Mouse (Mus musculus) intestine, embryonic 15.5 days (tissue): ENCODE results near the gene Zfyve27. TPM values are rescaled to one million over a fixed set of nuclear protein-coding genes. Genes with fewer than 3 reads are reported as not detected.

Experiments used
- ATAC-seq: fragments of 200-750 bp; cut with Nextera tagmentation; 2 replicates; pipeline ENCODE4 v1.8.0; 2017; ENCODE audit warnings: moderate TSS enrichment, moderate library complexity
- H3K27ac ChIP-seq: fragments of 300-500 bp; sonication (generic); 2 replicates; pipeline ENCODE4 v1.5.1; 2015; ENCODE audit warnings: mild to moderate bottlenecking, inconsistent platforms
- H3K27me3 ChIP-seq: fragments of 300-500 bp; sonication (generic); replicated peaks from 2 replicates; pipeline ENCODE4 v1.6.1; 2015; ENCODE audit warnings: inconsistent platforms
- H3K36me3 ChIP-seq: fragments of 300-500 bp; sonication (generic); 2 replicates; pipeline ENCODE4 v1.6.1; 2015; ENCODE audit warnings: inconsistent platforms
- H3K4me1 ChIP-seq: fragments of 300-500 bp; sonication (generic); replicated peaks from 2 replicates; pipeline ENCODE4 v1.6.1; 2015; ENCODE audit warnings: inconsistent platforms
- H3K4me2 ChIP-seq: fragments of 300-500 bp; sonication (generic); replicated peaks from 2 replicates; pipeline ENCODE4 v1.6.1; 2015; ENCODE audit warnings: mild to moderate bottlenecking, inconsistent platforms
- H3K4me3 ChIP-seq: fragments of 300-500 bp; sonication (generic); replicated peaks from 2 replicates; pipeline ENCODE4 v1.5.1; 2015; ENCODE audit warnings: inconsistent platforms
- H3K9ac ChIP-seq: fragments of 300-500 bp; sonication (generic); 2 replicates; pipeline ENCODE4 v1.6.1; 2015; ENCODE audit warnings: inconsistent platforms
- H3K9me3 ChIP-seq: fragments of 300-500 bp; sonication (generic); 2 replicates; pipeline ENCODE4 v1.6.1; 2016; ENCODE audit warnings: inconsistent platforms
- WGBS: fragments of 180-500 bp; shearing (Covaris S2); methylation state at CpG from one replicate; pipeline ENCODE4 v1.1.7; 2015; 5-methylcytosine and 5-hydroxymethylcytosine counted together
- polyA plus RNA-seq: library from polyadenylated mRNA; unstranded; fragments of >200 nt; fragmentation: Nextera tagmentation; extraction: Ambion mirVana; gene quantifications from 2 replicates; pipeline ENCODE4 v1.2.1, GENCODE M21; 2015

The Zfyve27 gene
- polyA plus RNA-seq, 1 experiment from 2014 or later = 20.6 TPM

DNA sequence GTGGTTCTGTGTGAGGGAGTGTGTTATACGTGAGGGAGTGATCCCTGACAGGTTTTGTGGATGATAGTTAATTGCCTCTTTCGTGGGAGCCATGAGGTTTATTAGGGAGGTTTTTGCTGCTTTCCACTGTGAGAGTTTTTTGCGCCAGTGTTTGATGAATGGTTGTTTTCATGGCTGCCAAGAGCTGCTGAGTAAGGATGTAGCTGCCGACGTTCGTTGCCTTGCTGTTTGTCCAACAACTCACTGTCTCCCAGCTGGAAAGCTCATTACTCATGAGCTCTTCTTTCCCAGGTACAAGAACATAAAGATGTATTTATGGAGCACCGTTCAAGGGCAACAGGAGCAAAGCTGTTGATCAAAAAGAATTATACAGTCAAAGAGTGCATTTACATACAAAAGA is 437 bp downstream of the Zfyve27 start:
- H3K4me1 ChIP-seq = peaks cover 7% of the 10 kb centered on the region; the same call in 1 of the 2 replicates
- H3K36me3 ChIP-seq = no peaks in the 10 kb centered on the region
- peaks cover 5% of the 10 kb centered on the region; the same call in 1 of the 2 replicates for H3K27me3 ChIP-seq
- no peak overlapping the region for H3K4me3 ChIP-seq
- no peak for ATAC-seq
- 30% methylated on average over 7 of the region's 7 CpGs for WGBS
- H3K9me3 ChIP-seq = no peaks in the 10 kb centered on the region
- H3K9ac ChIP-seq = no peak overlapping the region
- no peak overlapping the region for H3K4me2 ChIP-seq
- H3K27ac ChIP-seq = no peak overlapping the region

DNA sequence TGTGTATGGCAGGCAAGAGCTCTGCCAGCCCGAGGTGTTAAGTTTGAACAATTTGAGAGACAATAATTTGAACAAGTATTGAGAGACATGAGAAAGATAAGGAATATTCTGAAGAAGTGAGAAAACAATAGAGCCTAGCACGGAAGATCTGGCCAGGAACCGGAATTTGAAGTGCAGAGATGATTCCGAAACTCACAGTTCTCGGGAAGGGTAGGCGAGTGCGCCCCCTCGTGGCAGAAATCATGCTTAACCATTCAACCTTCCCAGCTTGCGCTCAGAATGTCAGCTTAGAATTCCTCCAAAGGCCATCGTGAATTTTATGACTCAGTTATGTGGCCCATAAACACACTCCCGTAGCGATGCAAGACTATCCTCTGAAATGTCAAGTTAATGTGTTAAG is 2.4 kb downstream of the Zfyve27 start:
- no peaks in the 10 kb centered on the region for H3K9me3 ChIP-seq
- peak overlapping the region; percentile 41 for H3K4me2 ChIP-seq
- no peak overlapping the region for H3K9ac ChIP-seq
- no peaks in the 10 kb centered on the region for H3K36me3 ChIP-seq
- H3K4me3 ChIP-seq = peak overlapping the region; percentile 5
- 0 out of 2 replicates have a peak, but pooled peaks have one; percentile 7 for ATAC-seq
- no peak overlapping the region for H3K27ac ChIP-seq
- peaks cover 5% of the 10 kb centered on the region; the same call in 1 of the 2 replicates for H3K27me3 ChIP-seq
- peaks cover 13% of the 10 kb centered on the region for H3K4me1 ChIP-seq
- 3% methylated on average over 12 of the region's 12 CpGs for WGBS

DNA sequence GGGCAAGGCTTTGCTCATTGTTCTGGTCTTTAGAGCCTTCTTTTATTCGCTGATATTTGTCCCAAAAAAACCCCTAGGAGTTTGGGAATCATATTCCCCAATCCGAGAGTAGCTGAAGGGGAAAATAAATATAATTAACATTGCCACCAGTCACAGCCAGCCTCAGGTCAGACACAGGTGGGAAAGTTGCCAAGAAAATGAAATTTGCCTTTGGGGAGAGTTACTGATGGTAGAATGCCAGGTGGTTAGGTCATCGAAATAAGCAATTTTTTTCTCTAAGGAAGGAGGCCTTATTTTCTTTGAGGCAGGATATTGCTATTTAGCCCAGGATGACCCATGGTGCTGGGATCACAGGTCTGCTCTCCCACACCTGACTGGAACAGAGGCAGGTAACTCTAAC is 3.0 kb downstream of the Zfyve27 start:
- no peaks in the 10 kb centered on the region for H3K9me3 ChIP-seq
- no peaks in the 10 kb centered on the region for H3K36me3 ChIP-seq
- ATAC-seq = no peak
- WGBS = 49% methylated on average over 3 of the region's 3 CpGs
- H3K4me1 ChIP-seq = peaks cover 20% of the 10 kb centered on the region
- no peak overlapping the region for H3K4me2 ChIP-seq
- peaks cover 5% of the 10 kb centered on the region; the same call in 1 of the 2 replicates for H3K27me3 ChIP-seq
- no peak overlapping the region for H3K4me3 ChIP-seq
- H3K9ac ChIP-seq = no peak overlapping the region
- H3K27ac ChIP-seq = no peak overlapping the region

DNA sequence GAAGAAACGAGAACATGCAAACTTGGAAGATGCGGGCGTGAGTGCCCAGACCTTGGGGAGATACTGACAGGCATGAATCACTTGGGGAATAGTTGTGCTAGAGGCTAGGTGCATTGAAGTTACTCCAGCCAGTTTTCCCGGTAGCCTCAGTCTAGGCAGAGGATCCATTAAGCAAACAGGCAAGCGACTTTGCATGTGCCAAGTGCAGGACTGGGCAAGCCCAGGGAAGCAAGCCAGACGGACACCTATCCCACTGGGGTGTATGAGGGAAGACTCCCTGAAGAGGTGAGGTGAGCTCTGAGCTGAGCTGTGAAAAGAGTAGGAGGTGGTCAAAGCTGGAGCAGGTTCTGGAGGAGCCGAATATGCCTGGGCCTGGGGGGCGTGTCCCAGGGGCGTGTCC is 3.7 kb downstream of the Zfyve27 start:
- peaks cover 22% of the 10 kb centered on the region for H3K4me1 ChIP-seq
- 62% methylated on average over 9 of the region's 9 CpGs for whole genome bisulfite sequencing
- peaks cover 5% of the 10 kb centered on the region; the same call in 1 of the 2 replicates for H3K27me3 ChIP-seq

DNA sequence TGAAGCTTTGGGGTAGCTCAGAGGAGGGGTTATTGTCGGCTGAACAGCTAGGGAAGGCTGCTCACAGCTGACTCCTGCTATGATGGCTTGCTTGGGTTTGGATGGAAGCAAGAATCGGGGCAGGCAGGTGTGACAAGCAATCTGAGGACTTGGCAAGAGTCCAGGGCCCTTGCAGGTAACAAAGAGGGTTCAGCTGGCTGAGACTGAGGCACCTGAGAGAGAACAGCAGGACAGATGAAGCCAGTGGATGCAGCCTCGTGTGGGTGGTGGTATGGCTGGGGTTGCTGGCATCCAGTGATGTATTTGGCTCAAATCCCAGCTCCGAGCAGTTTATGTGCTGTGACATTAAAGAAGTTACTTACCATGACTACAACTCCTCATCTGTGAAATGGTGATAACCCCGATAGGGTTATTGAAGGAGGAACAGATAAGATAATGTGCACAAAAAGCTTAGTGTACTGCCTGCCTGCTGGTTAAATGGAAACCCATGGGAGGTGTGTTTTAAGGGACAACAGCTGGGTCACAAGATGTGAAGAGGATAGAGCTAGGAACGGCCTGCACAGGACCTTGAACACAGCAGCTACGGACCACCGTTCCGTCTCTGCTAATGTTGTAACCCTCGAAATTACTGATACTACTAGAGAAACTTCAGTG is 5.7 kb downstream of the Zfyve27 start:
- Histone ChIP-seq H3K4me1 (peaks cover 22% of the 10 kb centered on the region), H3K27me3 (peaks cover 5% of the 10 kb centered on the region; the same call in 1 of the 2 replicates), H3K36me3 (no peaks in the 10 kb centered on the region), H3K27ac (no peak overlapping the region), H3K9ac (peak overlapping the region; percentile 83; the same call in 1 of the 2 replicates), H3K4me3 (no peak overlapping the region), H3K9me3 (no peaks in the 10 kb centered on the region), H3K4me2 (peak overlapping the region; percentile 89)
- no peak for ATAC-seq
- 46% methylated on average over 10 of the region's 10 CpGs for WGBS

More for the DNA sequence above, 3.7 kb downstream of the Zfyve27 start:
- Histone ChIP-seq H3K9me3 (no peaks in the 10 kb centered on the region), H3K4me2 (no peak overlapping the region), H3K4me3 (no peak overlapping the region), H3K36me3 (no peaks in the 10 kb centered on the region), H3K27ac (no peak overlapping the region), H3K9ac (no peak overlapping the region)
- no peak for ATAC-seq

DNA sequence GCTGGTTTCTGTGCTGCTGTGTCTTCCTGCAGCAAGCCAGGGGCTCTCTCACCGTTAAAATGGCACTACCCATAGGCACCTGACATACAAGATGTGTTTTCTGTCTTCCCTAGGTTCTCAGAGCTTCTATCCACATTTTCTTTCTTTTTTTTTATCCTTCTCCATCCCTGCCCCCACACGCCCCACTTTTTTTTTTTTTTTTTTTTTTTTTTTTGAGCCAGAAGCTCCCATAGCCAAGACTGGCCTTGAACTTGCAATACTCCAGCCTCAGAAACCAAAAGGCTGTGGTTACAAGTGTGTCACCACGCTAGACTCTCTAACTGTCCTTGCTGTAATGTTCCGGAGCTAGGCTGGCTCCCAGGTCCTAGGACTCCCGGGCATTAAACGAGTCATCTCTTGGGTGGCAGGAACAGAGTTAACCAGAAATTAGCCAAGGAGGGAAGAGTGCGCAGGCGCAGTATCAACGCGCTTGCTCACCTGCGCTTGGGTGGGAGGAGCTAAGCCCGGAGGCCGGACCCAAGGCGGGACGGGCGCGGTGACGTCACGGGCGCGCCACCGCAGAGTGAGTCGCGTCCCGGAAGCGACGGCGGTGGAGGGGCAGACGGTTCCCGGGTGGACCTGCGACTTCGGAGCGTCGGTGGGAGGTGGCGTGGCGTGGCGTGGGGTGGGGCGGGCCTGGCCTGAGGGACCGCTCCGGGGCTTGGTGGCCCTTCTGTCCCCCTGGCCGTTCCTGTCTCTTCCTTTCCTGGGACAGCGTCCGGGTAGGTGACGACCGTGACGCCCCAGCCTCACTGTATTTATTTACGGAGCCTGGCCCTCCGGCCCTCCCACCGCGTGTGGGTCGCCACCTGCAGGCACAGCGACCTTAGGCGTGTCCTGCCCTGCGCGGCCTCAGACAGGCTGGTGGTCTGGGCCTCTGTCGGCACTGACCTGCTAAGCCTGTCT is 6.5 kb downstream of the Zfyve27 start:
- ATAC-seq = peak; percentile 92

DNA sequence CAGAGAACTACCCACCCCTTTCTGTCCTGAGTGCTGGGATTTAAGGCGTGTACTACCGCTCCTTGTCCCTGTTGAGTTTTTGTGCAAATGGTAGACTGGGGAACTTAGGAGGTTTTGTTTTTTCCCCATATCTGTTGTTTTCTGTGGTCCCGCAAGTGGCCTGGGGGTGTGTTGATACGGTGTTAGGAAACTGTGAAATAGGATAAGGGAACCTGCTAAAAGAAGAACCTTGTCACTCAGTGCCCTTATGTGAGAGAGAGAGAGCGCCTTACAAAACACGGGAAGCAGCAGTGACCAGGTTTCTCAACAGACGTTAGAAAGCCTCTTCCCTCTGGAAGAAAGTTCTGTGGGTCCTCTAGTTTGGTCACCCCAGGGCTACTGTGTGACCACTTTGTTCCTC is 13.1 kb downstream of the Zfyve27 start:
- 85% methylated on average over 7 of the region's 7 CpGs for WGBS

More for the DNA sequence above, 6.5 kb downstream of the Zfyve27 start:
- H3K4me3 ChIP-seq = peak overlapping the region; percentile 82
- no peaks in the 10 kb centered on the region for H3K36me3 ChIP-seq
- H3K9me3 ChIP-seq = no peaks in the 10 kb centered on the region
- H3K4me1 ChIP-seq = peaks cover 22% of the 10 kb centered on the region
- peak overlapping the region; percentile 83 for H3K9ac ChIP-seq
- peak overlapping the region; percentile 89 for H3K4me2 ChIP-seq
- H3K27me3 ChIP-seq = peaks cover 5% of the 10 kb centered on the region; the same call in 1 of the 2 replicates
- peak overlapping the region; percentile 57 for H3K27ac ChIP-seq
- 2% methylated on average over 55 of the region's 56 CpGs for WGBS

DNA sequence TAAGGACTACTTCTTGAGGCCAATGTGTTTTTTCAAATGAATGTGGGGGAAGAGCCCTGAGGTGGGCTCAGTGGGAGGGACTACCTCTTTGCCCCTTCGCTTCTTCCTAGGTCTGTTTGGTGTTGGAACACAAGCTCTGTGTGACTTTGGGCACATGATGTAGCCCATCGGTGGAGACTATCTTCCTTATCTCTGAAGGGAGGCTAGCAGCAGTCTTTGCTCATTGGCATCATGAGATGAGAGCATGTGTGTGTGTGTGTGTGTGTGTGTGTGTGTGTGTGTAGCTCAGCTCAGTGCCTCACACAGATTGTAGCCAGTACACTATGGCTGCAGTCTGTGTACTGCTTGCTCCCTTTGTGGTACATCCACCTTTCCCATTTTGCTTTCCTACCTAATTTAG is 13.7 kb downstream of the Zfyve27 start:
- Histone ChIP-seq H3K4me1 (no peaks in the 10 kb centered on the region), H3K9me3 (no peaks in the 10 kb centered on the region), H3K4me2 (no peak overlapping the region), H3K36me3 (0 out of 2 replicates have a peak, but pooled peaks cover 10% of the 10 kb centered on the region), H3K9ac (no peak overlapping the region), H3K27me3 (no peaks in the 10 kb centered on the region), H3K4me3 (no peak overlapping the region), H3K27ac (no peak overlapping the region)
- 83% methylated on average over 2 of the region's 2 CpGs for WGBS
- ATAC-seq = no peak

More for the DNA sequence above, 13.1 kb downstream of the Zfyve27 start:
- 0 out of 2 replicates have a peak, but pooled peaks cover 10% of the 10 kb centered on the region for H3K36me3 ChIP-seq
- no peak overlapping the region for H3K4me3 ChIP-seq
- ATAC-seq = no peak
- H3K27ac ChIP-seq = no peak overlapping the region
- no peak overlapping the region for H3K9ac ChIP-seq
- H3K4me1 ChIP-seq = 0 out of 2 replicates have a peak, but pooled peaks cover 2% of the 10 kb centered on the region
- H3K27me3 ChIP-seq = no peaks in the 10 kb centered on the region
- no peak overlapping the region for H3K4me2 ChIP-seq
- no peaks in the 10 kb centered on the region for H3K9me3 ChIP-seq

DNA sequence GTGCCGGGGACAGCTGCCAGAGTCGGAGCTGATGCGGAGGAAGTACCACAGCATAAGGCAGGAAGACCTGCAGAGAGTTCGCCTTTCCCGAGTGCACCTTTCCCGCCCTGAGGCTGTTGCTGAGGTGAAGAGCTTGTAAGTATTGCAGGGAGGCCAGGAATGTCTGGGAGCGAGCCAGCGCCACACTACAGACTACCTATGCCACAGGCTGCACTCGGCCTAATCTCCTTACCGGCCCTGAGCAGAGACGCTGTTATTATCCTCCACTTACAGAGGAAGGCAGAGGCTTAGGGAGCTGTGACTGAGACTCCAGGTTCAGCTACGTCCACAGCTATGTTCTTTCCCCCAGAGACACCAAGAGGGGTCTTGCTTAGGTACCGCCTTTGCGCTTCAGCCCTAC is 15.6 kb downstream of the Zfyve27 start:
- Histone ChIP-seq H3K9me3 (no peaks in the 10 kb centered on the region), H3K27ac (no peak overlapping the region), H3K9ac (no peak overlapping the region), H3K4me1 (no peaks in the 10 kb centered on the region), H3K27me3 (no peaks in the 10 kb centered on the region), H3K4me3 (no peak overlapping the region), H3K4me2 (no peak overlapping the region), H3K36me3 (peaks cover 23% of the 10 kb centered on the region)
- 92% methylated on average over 14 of the region's 14 CpGs for WGBS
- ATAC-seq = no peak

DNA sequence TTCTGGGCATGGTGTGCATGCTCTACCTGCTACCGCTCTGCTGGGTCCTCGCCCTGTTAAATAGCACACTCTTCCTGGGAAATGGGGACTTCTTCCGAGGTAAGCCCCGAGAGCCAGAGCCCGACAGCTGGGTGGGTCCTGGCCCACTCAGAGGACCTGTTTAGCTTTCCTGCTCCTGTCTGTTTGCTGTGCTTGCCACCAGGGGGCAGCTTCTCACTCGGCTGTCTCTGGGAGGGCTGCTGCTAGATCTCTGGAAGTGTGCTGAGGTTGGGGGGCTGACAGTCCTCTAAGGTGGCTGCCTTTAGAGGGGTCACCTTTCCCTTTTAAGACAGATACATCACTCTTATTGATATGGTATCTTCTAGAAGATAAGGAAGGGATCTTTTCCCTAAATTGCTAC is 18.9 kb downstream of the Zfyve27 start:
- 65% methylated on average over 6 of the region's 6 CpGs for WGBS
- H3K27me3 ChIP-seq = no peaks in the 10 kb centered on the region
- H3K36me3 ChIP-seq = peaks cover 30% of the 10 kb centered on the region
- no peak overlapping the region for H3K4me3 ChIP-seq
- no peak overlapping the region for H3K4me2 ChIP-seq
- no peaks in the 10 kb centered on the region for H3K4me1 ChIP-seq
- no peaks in the 10 kb centered on the region for H3K9me3 ChIP-seq
- H3K27ac ChIP-seq = no peak overlapping the region
- no peak overlapping the region for H3K9ac ChIP-seq
- ATAC-seq = no peak

DNA sequence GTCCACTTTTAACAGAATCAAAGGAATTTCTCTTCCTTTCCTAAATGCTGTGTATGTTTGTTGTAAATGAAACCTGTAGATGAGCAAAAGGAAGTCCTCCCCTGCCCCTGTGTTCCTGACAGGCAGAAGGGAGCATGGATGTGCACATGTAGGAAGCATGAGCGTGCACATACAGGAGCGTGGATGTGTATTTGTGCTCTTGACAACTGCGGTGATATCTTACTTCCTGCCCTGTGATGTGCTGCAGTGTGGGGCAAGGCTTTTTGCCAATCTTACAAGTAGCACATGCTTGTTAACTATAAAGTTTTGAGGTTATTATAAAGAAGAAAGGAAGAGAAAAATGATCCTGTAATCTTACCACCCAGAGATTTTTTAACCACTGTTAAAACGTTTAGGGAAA is 26.0 kb downstream of the Zfyve27 start:
- Histone ChIP-seq H3K9ac (no peak overlapping the region), H3K4me1 (no peaks in the 10 kb centered on the region), H3K9me3 (no peaks in the 10 kb centered on the region), H3K36me3 (peaks cover 24% of the 10 kb centered on the region), H3K27me3 (no peaks in the 10 kb centered on the region), H3K27ac (no peak overlapping the region), H3K4me2 (no peak overlapping the region), H3K4me3 (no peak overlapping the region)
- 70% methylated on average over 4 of the region's 4 CpGs for WGBS
- no peak for ATAC-seq

DNA sequence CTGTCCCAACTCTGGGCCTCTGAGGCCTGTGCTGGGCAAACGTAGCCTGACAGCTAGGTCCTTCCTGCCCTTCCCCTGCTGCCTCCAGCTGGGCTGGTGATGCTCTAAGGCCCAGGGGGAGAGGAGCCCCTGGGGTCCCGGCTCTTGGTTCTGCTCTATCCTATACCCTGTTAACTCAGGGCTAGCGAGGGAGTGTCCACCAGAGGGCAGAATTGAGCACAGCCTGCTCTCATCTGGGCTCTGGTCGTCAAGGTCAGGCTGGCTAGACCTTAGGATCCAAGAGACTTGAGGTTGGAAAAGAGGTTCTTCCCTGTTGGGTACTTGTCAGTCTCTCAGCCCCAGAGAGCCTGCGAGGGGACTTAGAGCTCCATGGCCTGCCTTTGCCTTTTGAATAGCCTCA is 26.7 kb downstream of the Zfyve27 start:
- no peak overlapping the region for H3K4me2 ChIP-seq
- no peaks in the 10 kb centered on the region for H3K27me3 ChIP-seq
- no peak overlapping the region for H3K4me3 ChIP-seq
- no peaks in the 10 kb centered on the region for H3K9me3 ChIP-seq
- H3K27ac ChIP-seq = no peak overlapping the region
- 23% methylated on average over 5 of the region's 5 CpGs for WGBS
- peaks cover 22% of the 10 kb centered on the region for H3K36me3 ChIP-seq
- H3K4me1 ChIP-seq = no peaks in the 10 kb centered on the region
- no peak overlapping the region for H3K9ac ChIP-seq
- ATAC-seq = peak; percentile 68; the same call in 1 of the 2 replicates
